Mouse (Mus musculus) gastrocnemius, adult 2 months (tissue): ENCODE results near the gene Rbm24. TPM values are rescaled to one million over a fixed set of nuclear protein-coding genes. Genes with fewer than 3 reads are reported as not detected.
A peak's percentile ranks its signal among the peaks of the same experiment; 100 is the strongest.

Source experiments
- DNase-seq: peaks from one replicate; pipeline ENCODE4 v3.0.0; 2022
- H3K27ac ChIP-seq: fragments of 200-600 bp; 2 replicates; pipeline ENCODE4 v1.8.1; 2022; ENCODE audit warnings: mild to moderate bottlenecking
- H3K4me3 ChIP-seq: fragments of 200-600 bp; 2 replicates; pipeline ENCODE4 v1.8.1; 2022; ENCODE audit warnings: mild to moderate bottlenecking, moderate library complexity
- CTCF ChIP-seq: fragments of 200-600 bp; IDR thresholded peaks from 2 replicates; pipeline ENCODE4 v1.8.1; 2022; ENCODE audit warnings: antibody characterized with exemption, mild to moderate bottlenecking, moderate library complexity
- intact Hi-C: fragments of 180-260 bp; cut with DNase I; formaldehyde crosslinking; loops from one replicate; pipeline ENCODE4 v1.15.1; 2025
- total RNA-seq, 2 experiments: library from RNA; stranded (reverse); gene quantifications; 2 replicates each; pipeline ENCODE4 v1.2.3; 2021

Gene Rbm24
- total RNA-seq, 2 experiments from 2014 or later: 163 to 196 TPM

- Histone ChIP-seq H3K4me3 (no peak overlapping the region), H3K27ac (peak overlapping the region; percentile 77)
- no peak for TF ChIP-seq CTCF
- intact Hi-C loops: no loop called here
- DNase-seq: peak; percentile 63
Observed at GRCm38 (mm10) chr13:46446062-46446461, 27.8 kb downstream of the Rbm24 start.

GRCm38 (mm10) chr13:46448276-46448675 lies 30.0 kb downstream of the Rbm24 start:
- intact Hi-C loops: no loop called here
- no peak for DNase-seq
- TF ChIP-seq CTCF: no peak
- no peak overlapping the region for H3K4me3 ChIP-seq
- no peak overlapping the region for H3K27ac ChIP-seq

GRCm38 (mm10) chr13:46449955-46450354 lies 31.7 kb downstream of the Rbm24 start:
- Histone ChIP-seq H3K27ac (no peak overlapping the region), H3K4me3 (no peak overlapping the region)
- intact Hi-C loops: loop anchor here (5.0 kb wide), 1 partner anchor 37 kb away; no protein-coding TSS in a partner anchor
- DNase-seq: no peak
- no peak for TF ChIP-seq CTCF

GRCm38 (mm10) chr13:46450623-46451022 lies 32.4 kb downstream of the Rbm24 start:
- DNase-seq: no peak
- no peak for TF ChIP-seq CTCF
- no peak overlapping the region for H3K4me3 ChIP-seq
- intact Hi-C loops: loop anchor here (5.0 kb wide), 1 partner anchor 37 kb away; no protein-coding TSS in a partner anchor
- H3K27ac ChIP-seq: no peak overlapping the region

GRCm38 (mm10) chr13:46451548-46451947 lies 33.3 kb downstream of the Rbm24 start:
- Histone ChIP-seq H3K4me3 (no peak overlapping the region), H3K27ac (no peak overlapping the region)
- no peak for TF ChIP-seq CTCF
- intact Hi-C loops: loop anchor here (5.0 kb wide), 1 partner anchor 36 kb away; no protein-coding TSS in a partner anchor
- DNase-seq: no peak

GRCm38 (mm10) chr13:46459546-46459945 lies 41.3 kb downstream of the Rbm24 start:
- Histone ChIP-seq H3K4me3 (no peak overlapping the region), H3K27ac (no peak overlapping the region)
- TF ChIP-seq CTCF: no peak
- no peak for DNase-seq
- intact Hi-C loops: no loop called here

- intact Hi-C loops: no loop called here
- DNase-seq: no peak
- no peak for TF ChIP-seq CTCF
- H3K27ac ChIP-seq: no peak overlapping the region
- H3K4me3 ChIP-seq: no peak overlapping the region
Observed at GRCm38 (mm10) chr13:46462280-46462679, 44.0 kb downstream of the Rbm24 start.

- TF ChIP-seq CTCF: no peak
- no peak for DNase-seq
- no peak overlapping the region for H3K4me3 ChIP-seq
- H3K27ac ChIP-seq: no peak overlapping the region
- intact Hi-C loops: no loop called here
Observed at GRCm38 (mm10) chr13:46463764-46464163, 45.5 kb downstream of the Rbm24 start.

- Histone ChIP-seq H3K27ac (no peak overlapping the region), H3K4me3 (no peak overlapping the region)
- no peak for TF ChIP-seq CTCF
- DNase-seq: no peak
- intact Hi-C loops: no loop called here
Observed at GRCm38 (mm10) chr13:46468251-46468650, 50.0 kb downstream of the Rbm24 start.

- DNase-seq: no peak
- Histone ChIP-seq H3K4me3 (no peak overlapping the region), H3K27ac (no peak overlapping the region)
- no peak for TF ChIP-seq CTCF
- intact Hi-C loops: no loop called here
Observed at GRCm38 (mm10) chr13:46469536-46469935, 51.3 kb downstream of the Rbm24 start.

Other genes starting within 250 kb of the Rbm24 start
- under 1 TPM; 0.17 to 0.18 TPM for gene Stmnd1, start 144.7 kb upstream of the Rbm24 start, total RNA-seq
- gene Cap2, start 83.4 kb downstream of the Rbm24 start, total RNA-seq: 100 to 1,000 TPM; 270 TPM